Mouse (Mus musculus) cortical plate, adult 2 months (tissue): Measurements from ENCODE around the gene Plekhg1. TPM values are rescaled to one million over a fixed set of nuclear protein-coding genes. Genes with fewer than 3 reads are reported as not detected.

Experiments
- H3K27ac ChIP-seq: fragments of 200-500 bp; 2 replicates; pipeline ENCODE4 v1.5.1; 2012; ENCODE audit warnings: low read length, control low read depth, inconsistent platforms; ENCODE audit not compliant: insufficient read depth
- H3K4me1 ChIP-seq: fragments of 200-500 bp; 2 replicates; pipeline ENCODE4 v1.6.1; 2011; ENCODE audit warnings: low read length; ENCODE audit not compliant: control insufficient read depth, insufficient read depth
- H3K4me3 ChIP-seq: fragments of 200-500 bp; 2 replicates; pipeline ENCODE4 v1.5.1; 2011; ENCODE audit warnings: mild to moderate bottlenecking, low read length, control low read depth; ENCODE audit not compliant: insufficient read depth
- CTCF ChIP-seq: fragments of 200-500 bp; IDR thresholded peaks from 2 replicates; pipeline ENCODE4 v1.5.1; 2011; ENCODE audit warnings: mild to moderate bottlenecking, control low read depth, low read length; ENCODE audit not compliant: insufficient read depth; ENCODE audit errors: extremely low read depth
- POLR2A ChIP-seq: fragments of 200-500 bp; IDR thresholded peaks from 2 replicates; pipeline ENCODE4 v1.6.1; 2011; ENCODE audit warnings: mild to moderate bottlenecking, low read length, control low read depth; ENCODE audit not compliant: insufficient read depth; ENCODE audit errors: extremely low read depth
- polyA plus RNA-seq: library from polyadenylated mRNA; depleted of rRNA; stranded (reverse); fragments of >200 nt; gene quantifications from 2 replicates; pipeline ENCODE4 v1.2.3, GENCODE M21; 2012

The Plekhg1 gene
- polyA plus RNA-seq, 1 experiment: 7.1 TPM

DNA sequence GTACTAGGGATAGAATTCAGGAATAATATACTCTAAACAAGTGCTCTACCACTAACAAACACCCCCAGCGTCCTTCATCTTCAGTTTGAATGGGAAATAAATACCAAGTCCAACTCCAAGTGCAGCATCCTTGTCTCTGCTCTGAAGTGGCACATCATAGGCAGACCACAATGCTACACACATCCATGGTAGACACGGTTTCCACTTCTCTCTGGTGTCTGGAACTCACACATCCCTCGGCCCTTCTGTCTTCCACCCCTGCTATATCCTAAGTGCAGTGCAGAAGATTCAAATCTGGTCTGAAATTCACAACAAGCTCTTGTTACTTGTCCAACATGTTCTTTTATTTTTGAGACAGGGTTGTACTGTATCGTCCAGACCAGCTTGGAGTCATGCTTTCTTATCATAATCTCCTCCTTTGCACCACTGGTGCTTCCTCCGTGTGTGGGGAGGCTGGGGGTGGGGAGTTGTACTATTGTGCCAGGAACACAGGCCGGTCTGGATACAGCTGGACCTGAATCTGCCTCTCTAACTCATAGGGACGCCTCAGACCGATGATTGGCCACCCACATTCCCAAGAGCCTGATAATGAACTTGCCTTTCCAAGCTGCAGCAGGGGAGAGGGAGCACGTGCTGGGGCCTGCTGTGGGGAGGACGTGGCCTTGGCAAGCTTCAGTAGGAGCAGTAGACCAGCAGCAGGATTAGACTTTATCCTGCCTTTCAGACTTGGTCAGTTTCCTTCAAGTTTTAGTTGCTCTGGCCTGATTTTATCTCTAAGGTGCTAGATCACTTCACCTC is 70.5 kb downstream of the Plekhg1 start:
- Histone ChIP-seq H3K27ac (no peak overlapping the region), H3K4me3 (no peak overlapping the region), H3K4me1 (no peaks in the 10 kb centered on the region)
- TF ChIP-seq POLR2A (no peak), CTCF (no peak)

DNA sequence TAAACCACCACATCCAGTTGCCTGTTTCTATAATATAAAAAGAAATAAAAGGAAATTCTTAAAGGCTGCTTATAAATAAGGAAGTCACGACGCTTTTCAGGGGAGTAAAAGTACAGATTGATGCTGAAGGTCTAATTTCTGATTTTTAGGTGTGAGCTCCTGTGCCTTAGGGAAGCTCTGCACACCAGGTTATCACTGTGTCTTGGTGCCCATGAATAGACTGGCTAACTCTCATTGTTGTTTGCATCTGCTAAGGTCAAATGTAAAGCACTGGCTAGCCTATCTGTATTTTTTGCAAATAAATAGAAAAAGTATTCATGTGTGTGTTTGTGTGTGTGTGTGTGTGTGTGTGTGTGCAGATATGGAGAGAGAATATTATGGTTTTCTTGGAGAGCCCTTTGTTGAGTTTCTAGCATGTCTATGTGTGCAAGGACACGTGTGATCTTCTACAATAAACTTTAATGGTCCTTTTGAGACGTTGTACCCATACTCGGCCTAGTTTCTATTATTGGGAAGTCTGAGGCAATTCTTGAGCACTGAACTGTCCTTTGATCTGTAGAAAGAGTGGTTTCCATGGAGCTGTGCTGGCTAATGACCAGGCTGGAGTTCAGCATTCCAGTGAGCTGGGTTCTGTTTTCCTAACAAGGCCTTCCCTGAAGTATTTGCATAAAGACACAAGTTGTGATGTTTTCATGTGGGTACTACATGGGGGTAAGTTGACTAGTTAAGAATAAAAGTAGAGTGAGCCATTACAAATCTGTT is 79.0 kb downstream of the Plekhg1 start:
- Histone ChIP-seq H3K4me3 (no peak overlapping the region), H3K27ac (peak overlapping the region; percentile 50), H3K4me1 (peaks cover 4% of the 10 kb centered on the region; the same call in 1 of the 2 replicates)
- TF ChIP-seq CTCF (no peak), POLR2A (no peak)

DNA sequence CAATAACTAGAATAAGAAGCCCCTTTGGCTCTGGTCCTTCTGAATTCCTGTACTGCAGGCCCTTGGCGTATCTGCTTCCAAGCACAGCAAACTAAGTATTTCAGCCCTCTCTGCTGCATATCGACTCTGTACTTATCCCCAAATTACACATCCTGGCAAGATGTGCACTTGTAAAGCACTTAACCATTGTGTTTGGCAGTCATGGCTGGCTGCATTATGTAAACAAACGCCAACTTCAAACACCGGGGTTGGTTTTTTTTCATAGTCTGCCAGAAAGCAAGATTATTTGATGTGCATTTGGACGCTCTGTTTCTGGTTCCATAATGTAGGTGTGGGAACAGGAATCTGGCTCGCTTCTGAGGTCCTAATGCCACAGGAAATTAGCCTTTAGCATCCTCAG is 83.7 kb downstream of the Plekhg1 start:
- no peak for TF ChIP-seq POLR2A
- TF ChIP-seq CTCF: no peak
- H3K4me3 ChIP-seq: no peak overlapping the region
- no peak overlapping the region for H3K27ac ChIP-seq
- peaks cover 6% of the 10 kb centered on the region; the same call in 1 of the 2 replicates for H3K4me1 ChIP-seq

DNA sequence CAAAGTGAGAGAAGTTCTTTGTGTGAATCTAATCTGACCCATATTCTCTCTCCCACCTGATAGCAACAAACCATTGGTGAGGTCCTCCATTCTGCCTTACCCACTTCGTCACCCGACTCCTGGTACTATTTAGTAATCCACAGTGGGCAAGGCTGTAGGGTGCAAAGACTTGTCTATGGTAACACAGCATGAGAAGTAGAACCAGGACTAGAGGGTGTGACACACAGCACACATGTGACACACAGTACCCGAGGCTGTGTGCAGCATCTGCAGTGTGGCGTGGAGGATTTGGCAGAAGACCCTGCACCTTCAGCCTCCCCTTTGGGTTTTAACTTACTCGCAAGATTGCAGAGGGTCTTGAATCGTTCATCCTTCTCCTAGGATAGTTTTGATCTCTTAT is 85.9 kb downstream of the Plekhg1 start:
- no peak for TF ChIP-seq CTCF
- no peak for TF ChIP-seq POLR2A
- 0 out of 2 replicates have a peak, but pooled peaks cover 3% of the 10 kb centered on the region for H3K4me1 ChIP-seq
- no peak overlapping the region for H3K27ac ChIP-seq
- H3K4me3 ChIP-seq: no peak overlapping the region

DNA sequence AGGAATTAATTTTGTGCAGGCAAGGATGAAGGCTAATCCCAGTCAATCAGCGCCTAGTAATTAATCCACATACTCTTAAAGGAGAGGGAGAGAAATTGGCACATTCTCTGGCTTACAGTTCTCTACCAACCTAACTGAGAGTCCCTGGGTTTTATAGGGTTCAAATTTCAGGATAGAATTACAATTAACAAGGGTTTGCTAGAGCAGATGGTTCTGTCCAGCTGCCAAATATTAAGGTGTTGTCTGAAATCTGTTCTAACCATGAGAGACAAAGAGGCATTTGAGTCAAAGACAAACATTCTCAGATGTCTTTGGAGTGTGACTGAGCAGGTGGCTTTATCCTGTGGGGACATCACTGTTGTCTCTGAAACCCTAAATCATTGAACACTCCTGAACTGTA is 87.2 kb downstream of the Plekhg1 start:
- H3K27ac ChIP-seq: no peak overlapping the region
- no peak overlapping the region for H3K4me3 ChIP-seq
- 0 out of 2 replicates have a peak, but pooled peaks cover 3% of the 10 kb centered on the region for H3K4me1 ChIP-seq
- TF ChIP-seq POLR2A (no peak), CTCF (no peak)

DNA sequence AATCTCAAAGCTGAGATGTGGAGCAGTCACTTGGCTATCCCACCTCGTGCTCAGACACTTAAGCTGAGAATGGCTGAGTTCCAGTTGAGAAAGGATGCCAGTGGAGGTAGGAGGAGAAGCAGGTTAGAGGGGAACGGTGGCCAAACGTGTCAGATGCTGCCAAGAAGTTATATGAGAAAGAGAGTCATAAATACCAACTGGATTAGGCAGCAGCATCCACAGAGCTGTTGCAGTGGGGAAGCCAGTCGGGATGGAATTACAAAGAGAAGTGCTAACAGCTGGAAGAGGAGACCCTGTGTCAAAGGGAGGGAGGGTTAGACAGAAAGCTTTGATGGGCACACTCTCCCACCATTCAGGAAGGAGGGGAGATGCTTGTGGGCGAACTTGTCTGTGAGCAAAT is 89.3 kb downstream of the Plekhg1 start:
- Histone ChIP-seq H3K27ac (no peak overlapping the region), H3K4me3 (no peak overlapping the region), H3K4me1 (0 out of 2 replicates have a peak, but pooled peaks cover 1% of the 10 kb centered on the region)
- no peak for TF ChIP-seq POLR2A

DNA sequence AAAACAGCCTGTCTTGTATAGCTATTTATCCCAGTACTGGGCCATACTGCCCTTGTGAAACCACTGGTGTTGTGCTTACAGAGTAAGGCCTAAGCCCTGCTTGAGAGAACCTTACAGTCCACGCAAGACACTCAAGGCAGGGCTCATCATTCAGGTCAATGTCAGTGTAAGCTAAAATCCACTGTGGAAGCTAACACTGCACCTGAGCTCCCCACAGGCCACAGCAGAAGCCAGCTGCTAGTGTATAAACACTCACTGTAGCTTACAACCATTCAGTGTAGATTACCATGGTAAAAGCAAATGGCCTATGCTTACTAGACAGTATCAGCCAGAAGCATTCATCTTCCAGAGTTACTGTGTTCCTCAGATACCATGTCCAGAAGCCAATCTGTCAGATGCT is 90.5 kb downstream of the Plekhg1 start:
- 0 out of 2 replicates have a peak, but pooled peaks cover 1% of the 10 kb centered on the region for H3K4me1 ChIP-seq
- TF ChIP-seq CTCF: no peak
- TF ChIP-seq POLR2A: no peak
- no peak overlapping the region for H3K27ac ChIP-seq
- H3K4me3 ChIP-seq: no peak overlapping the region

DNA sequence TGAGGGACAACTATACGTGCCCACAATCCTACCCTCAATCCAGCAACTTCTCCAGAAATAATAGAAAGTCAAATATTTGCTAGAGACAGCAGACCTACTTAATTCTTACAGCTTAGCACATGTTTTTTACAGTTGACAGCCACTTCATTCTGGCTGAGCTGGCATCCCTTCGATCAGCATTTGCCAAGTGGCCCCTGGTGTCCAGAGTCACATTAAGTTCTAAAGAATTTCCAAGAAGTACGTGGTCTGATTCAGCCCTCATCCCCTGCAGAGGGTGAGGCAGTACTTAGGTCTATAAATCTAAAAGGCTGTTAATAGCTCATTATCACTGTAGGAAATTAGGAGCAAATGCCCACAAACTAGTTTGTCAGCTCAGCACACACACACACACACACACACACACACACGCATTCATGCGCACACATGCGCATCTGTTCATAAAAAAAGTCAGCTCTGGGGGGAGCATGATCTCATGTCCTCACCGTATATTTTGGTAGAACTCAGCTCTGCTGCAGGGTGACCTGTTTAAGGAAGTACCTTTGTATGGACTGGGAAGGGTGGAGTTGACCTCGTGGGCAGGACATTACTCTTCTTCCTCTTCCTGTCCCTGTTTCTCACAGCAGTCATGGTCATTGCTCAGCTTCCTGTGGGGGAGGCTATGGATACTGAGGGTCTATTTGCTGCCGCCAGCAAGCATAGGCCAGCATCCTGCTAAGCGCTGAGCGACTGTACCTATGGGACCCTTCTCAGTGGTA is 91.6 kb downstream of the Plekhg1 start:
- TF ChIP-seq CTCF (no peak), POLR2A (no peak)
- Histone ChIP-seq H3K27ac (peak overlapping the region; percentile 43; the same call in 1 of the 2 replicates), H3K4me3 (no peak overlapping the region), H3K4me1 (0 out of 2 replicates have a peak, but pooled peaks cover 1% of the 10 kb centered on the region)

DNA sequence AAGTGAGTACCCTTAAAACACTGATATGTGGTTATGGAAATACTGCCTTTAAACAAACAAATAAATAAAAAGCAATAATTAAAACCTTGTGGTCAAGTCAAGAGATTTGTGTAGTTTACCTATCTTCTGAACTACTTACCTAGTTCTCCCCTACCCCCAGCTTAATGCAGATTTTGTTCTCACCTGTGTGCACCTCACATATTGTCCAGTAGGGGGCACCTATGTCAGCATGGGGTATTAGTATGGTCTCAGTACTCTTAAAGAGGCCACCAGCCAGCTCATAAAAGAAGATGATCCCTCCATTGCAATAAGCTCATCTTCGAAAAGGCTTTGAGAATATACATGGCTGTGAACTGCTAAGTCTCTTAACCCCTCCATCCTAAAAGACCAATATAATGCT is 93.9 kb downstream of the Plekhg1 start:
- TF ChIP-seq CTCF (no peak), POLR2A (no peak)
- H3K27ac ChIP-seq: no peak overlapping the region
- H3K4me1 ChIP-seq: no peaks in the 10 kb centered on the region
- H3K4me3 ChIP-seq: no peak overlapping the region

DNA sequence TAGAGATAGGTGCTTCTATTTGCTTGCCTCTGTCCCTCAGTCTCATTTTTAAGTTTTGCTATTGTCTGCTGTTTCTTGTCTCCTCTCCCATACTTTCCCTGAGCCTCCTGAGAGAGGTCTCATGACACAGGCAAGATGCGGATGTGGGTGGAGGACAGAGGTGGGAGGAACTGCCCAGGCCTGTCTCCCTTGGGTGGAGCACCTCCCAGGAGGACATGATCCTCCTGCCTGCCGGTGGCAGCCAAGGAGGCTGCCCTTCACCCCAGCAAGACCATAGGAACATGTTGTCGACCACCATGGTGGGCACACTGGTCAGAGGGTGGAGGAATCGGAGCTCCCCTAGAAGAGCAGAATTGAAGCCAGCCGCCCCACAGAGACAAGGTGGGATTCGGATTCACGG is 94.5 kb downstream of the Plekhg1 start:
- Histone ChIP-seq H3K27ac (no peak overlapping the region), H3K4me3 (no peak overlapping the region), H3K4me1 (no peaks in the 10 kb centered on the region)
- TF ChIP-seq POLR2A: no peak
- TF ChIP-seq CTCF: no peak
